Mouse (Mus musculus) heart, adult 2 months (tissue): ENCODE results near the gene Fam181a. TPM values are rescaled to one million over a fixed set of nuclear protein-coding genes. Genes with fewer than 3 reads are reported as not detected.

ENCODE experiments used
- DNase-seq, 2 experiments: peaks; one replicate each; pipeline ENCODE4 v3.0.0; 2021
- H3K27ac ChIP-seq: fragments of 200-600 bp; 2 replicates; pipeline ENCODE4 v1.8.1; 2022
- H3K27me3 ChIP-seq: fragments of 200-500 bp; 2 replicates; pipeline ENCODE4 v1.6.1; 2012; ENCODE audit warnings: mild to moderate bottlenecking, low read length, inconsistent platforms, mixed read lengths; ENCODE audit not compliant: control insufficient read depth, insufficient read depth
- H3K36me3 ChIP-seq: fragments of 200-500 bp; 2 replicates; pipeline ENCODE4 v1.6.1; 2012; ENCODE audit warnings: low read length, inconsistent platforms; ENCODE audit not compliant: control insufficient read depth, insufficient read depth
- H3K4me1 ChIP-seq: fragments of 200-500 bp; 2 replicates; pipeline ENCODE4 v1.6.1; 2011; ENCODE audit warnings: low read length; ENCODE audit not compliant: control insufficient read depth, insufficient read depth
- H3K4me3 ChIP-seq: fragments of 200-600 bp; 2 replicates; pipeline ENCODE4 v1.8.1; 2022
- H3K79me2 ChIP-seq: fragments of 200-500 bp; replicated peaks from 2 replicates; pipeline ENCODE4 v1.6.1; 2012; ENCODE audit warnings: mild to moderate bottlenecking, inconsistent platforms, low read length, moderate library complexity, mixed read lengths; ENCODE audit not compliant: control insufficient read depth, insufficient read depth
- H3K9ac ChIP-seq: fragments of 200-500 bp; 2 replicates; pipeline ENCODE4 v1.6.1; 2012; ENCODE audit warnings: low read depth, mild to moderate bottlenecking, control low read depth, inconsistent platforms, low read length, mixed read lengths
- CTCF ChIP-seq: fragments of 200-600 bp; IDR thresholded peaks from 2 replicates; pipeline ENCODE4 v1.8.1; 2022; ENCODE audit warnings: antibody characterized with exemption, mild to moderate bottlenecking, moderate library complexity
- EP300 ChIP-seq: fragments of 200-500 bp; IDR thresholded peaks from 2 replicates; pipeline ENCODE4 v1.6.1; 2011; ENCODE audit warnings: low read depth, low read length, control low read depth; ENCODE audit not compliant: insufficient read depth
- POLR2A ChIP-seq: fragments of 200-500 bp; IDR thresholded peaks from 2 replicates; pipeline ENCODE4 v1.6.1; 2011; ENCODE audit warnings: mild to moderate bottlenecking, low read depth, low read length, control low read depth; ENCODE audit not compliant: insufficient read depth
- WGBS: fragments of 180-500 bp; shearing (Covaris S2); methylation state at CpG from one replicate; pipeline ENCODE4 v1.1.7; 2018; 5-methylcytosine and 5-hydroxymethylcytosine counted together
- intact Hi-C: fragments of 180-260 bp; cut with DNase I; formaldehyde crosslinking; loops from one replicate; pipeline ENCODE4 v1.15.1; 2025
- polyA plus RNA-seq: library from polyadenylated mRNA; depleted of rRNA; stranded (reverse); fragments of >200 nt; gene quantifications from 2 replicates; pipeline ENCODE4 v1.2.3, GENCODE M21; 2012
- total RNA-seq, 2 experiments: library from RNA; stranded (reverse); gene quantifications; 2 replicates each; pipeline ENCODE4 v1.2.3; 2021

Fam181a gene
- total and polyA plus RNA-seq, 3 experiments = not detected

DNA sequence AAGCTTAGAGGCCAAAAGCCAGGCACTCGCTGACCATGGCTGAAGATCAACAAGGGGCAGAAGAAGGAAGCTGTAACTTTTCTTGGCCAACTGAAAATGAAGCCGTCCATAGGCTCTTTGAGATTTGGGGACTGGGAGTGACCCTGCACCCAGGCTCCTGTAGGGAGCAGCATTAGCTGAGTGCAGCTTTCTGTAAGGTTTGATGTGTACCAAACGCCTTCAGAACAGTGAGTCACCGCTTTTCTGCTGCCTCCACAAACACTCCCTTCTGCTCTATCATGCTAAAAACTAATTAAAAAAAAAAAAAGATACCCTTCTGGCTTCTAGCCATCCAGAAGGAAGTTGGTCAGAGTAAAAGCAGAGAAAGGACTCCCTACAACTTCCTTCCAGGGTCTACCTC is 34.4 kb upstream of the Fam181a start:
- Histone ChIP-seq H3K4me1 (no peaks in the 10 kb centered on the region), H3K9ac (no peak overlapping the region), H3K4me3 (no peak overlapping the region), H3K79me2 (no peaks in the 10 kb centered on the region), H3K27me3 (no peaks in the 10 kb centered on the region), H3K36me3 (no peaks in the 10 kb centered on the region), H3K27ac (no peak overlapping the region)
- intact Hi-C loops = no loop called here
- no peak for TF ChIP-seq EP300
- no peak for TF ChIP-seq POLR2A
- TF ChIP-seq CTCF = no peak
- DNase-seq = no peak
- 54% methylated on average over 4 of the region's 4 CpGs for WGBS

DNA sequence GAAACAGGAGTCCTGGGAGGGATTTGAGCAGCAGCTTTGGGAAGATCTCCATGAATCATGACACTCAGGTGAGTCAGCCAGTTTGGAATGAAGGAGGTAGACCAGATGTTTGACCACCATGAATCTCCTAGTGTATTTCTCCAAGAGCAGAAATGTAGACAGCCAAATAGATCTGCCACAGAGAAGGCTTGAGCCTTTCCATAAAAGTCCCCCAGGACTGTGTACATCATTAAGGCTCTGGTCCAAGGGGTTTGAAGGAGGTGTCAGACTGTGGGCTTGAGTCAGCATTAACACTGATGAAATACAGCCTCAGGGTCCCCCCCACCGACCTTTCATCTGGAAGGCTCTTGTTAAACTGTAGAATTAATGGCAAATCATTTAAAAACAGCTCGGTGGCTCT is 29.3 kb upstream of the Fam181a start:
- Histone ChIP-seq H3K27me3 (no peaks in the 10 kb centered on the region), H3K27ac (no peak overlapping the region), H3K9ac (no peak overlapping the region), H3K4me3 (no peak overlapping the region), H3K36me3 (no peaks in the 10 kb centered on the region), H3K79me2 (no peaks in the 10 kb centered on the region), H3K4me1 (no peaks in the 10 kb centered on the region)
- TF ChIP-seq EP300 (no peak), POLR2A (no peak)
- 34% methylated on average over 2 of the region's 2 CpGs for WGBS
- no peak for DNase-seq
- intact Hi-C loops = no loop called here

DNA sequence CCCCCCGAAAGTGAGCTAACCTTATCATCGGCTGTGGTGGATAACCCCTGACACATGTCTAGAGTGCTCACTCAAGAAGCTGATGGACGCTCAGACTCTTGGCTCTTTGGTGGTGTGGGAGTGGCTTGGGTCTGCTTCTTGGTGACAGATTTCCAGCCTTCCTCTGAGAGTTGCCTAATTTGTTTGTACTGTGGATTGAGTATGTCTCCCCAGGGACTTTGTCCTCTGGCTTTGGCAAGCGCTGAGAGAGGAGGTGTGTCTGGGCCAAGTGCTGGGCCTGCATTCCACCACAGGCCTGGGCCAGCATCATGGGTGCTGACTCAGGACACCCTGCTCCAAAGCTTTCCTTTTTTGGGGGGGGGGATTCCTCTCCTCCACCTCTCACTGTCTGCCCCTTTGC is 28.9 kb upstream of the Fam181a start:
- H3K27me3 ChIP-seq = no peaks in the 10 kb centered on the region
- intact Hi-C loops = no loop called here
- 32% methylated on average over 4 of the region's 4 CpGs for WGBS
- no peak for TF ChIP-seq CTCF
- no peaks in the 10 kb centered on the region for H3K79me2 ChIP-seq
- H3K4me3 ChIP-seq = no peak overlapping the region
- DNase-seq = peak; percentile 37 to 56
- no peaks in the 10 kb centered on the region for H3K36me3 ChIP-seq
- no peak overlapping the region for H3K9ac ChIP-seq
- no peaks in the 10 kb centered on the region for H3K4me1 ChIP-seq
- H3K27ac ChIP-seq = no peak overlapping the region

DNA sequence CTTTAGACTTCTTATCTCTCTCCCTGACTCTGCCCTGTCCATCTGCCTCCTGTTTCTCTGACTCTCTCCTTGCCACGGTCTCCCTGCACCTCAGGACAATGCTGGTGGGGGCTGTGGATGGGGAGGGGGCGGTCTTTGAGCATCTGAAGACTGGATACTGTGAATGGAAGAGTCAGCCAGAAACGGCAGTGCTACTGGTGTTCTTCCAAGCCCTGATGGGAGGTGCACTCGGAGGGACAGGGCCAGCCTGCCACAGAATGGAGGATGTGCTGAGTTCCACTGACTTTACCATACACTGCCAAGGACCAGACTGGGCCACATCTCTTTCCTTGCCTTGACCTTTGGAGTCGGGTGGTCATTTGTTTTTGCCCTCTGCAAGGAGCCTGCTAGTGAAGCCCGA is 27.8 kb upstream of the Fam181a start:
- no peak overlapping the region for H3K9ac ChIP-seq
- no peak for TF ChIP-seq POLR2A
- no peak for TF ChIP-seq EP300
- no peak for TF ChIP-seq CTCF
- 50% methylated on average over 6 of the region's 6 CpGs for WGBS
- no peaks in the 10 kb centered on the region for H3K36me3 ChIP-seq
- H3K4me3 ChIP-seq = no peak overlapping the region
- no peak overlapping the region for H3K27ac ChIP-seq
- H3K27me3 ChIP-seq = no peaks in the 10 kb centered on the region
- no peaks in the 10 kb centered on the region for H3K4me1 ChIP-seq
- H3K79me2 ChIP-seq = no peaks in the 10 kb centered on the region
- DNase-seq = no peak
- intact Hi-C loops = no loop called here

DNA sequence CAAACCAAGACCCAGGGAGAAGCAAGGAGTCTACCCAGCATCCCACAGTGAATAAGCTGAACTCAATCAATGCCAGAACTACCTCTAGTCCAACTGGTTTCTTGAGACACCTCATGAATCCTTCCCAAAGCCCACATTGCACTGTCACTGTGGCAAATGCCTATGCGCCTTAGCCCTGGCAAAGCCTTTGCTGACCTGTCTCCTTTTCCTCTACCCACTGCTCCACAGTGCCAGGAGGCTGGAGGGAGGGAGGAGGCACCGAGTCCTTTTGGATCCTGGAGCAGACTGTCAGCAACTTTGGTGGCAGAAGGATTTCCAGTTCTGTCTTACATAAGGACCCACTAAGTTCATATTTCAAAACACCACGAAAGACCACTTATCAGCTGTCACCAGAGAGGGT is 27.4 kb upstream of the Fam181a start:
- no peak for DNase-seq
- no peaks in the 10 kb centered on the region for H3K27me3 ChIP-seq
- H3K36me3 ChIP-seq = no peaks in the 10 kb centered on the region
- WGBS = 68% methylated on average over 3 of the region's 3 CpGs
- intact Hi-C loops = no loop called here
- no peaks in the 10 kb centered on the region for H3K79me2 ChIP-seq
- no peak for TF ChIP-seq EP300
- TF ChIP-seq POLR2A = no peak
- no peak for TF ChIP-seq CTCF
- H3K9ac ChIP-seq = no peak overlapping the region
- no peak overlapping the region for H3K27ac ChIP-seq
- no peak overlapping the region for H3K4me3 ChIP-seq
- H3K4me1 ChIP-seq = no peaks in the 10 kb centered on the region

DNA sequence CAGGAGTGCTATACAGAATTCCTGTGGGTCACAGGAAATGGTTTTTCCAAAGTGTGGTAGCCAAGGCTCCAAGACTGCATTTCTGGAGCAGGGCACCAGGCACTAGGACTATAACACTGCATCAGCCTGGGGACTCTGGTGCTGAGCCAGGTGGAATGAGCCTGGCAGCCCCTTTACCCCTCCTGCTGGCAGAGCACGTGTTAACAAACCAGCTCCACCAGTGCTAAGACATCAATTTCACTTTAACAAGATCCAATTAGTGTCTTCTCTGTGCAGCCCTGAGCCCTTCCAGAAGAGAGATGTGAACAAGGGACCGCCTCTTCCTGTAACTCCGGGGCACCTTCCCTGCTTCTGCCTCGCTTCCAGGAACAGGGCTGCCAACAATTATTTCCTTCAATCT is 23.5 kb upstream of the Fam181a start:
- intact Hi-C loops = no loop called here
- no peak overlapping the region for H3K4me3 ChIP-seq
- no peak overlapping the region for H3K9ac ChIP-seq
- 57% methylated on average over 4 of the region's 4 CpGs for WGBS
- no peaks in the 10 kb centered on the region for H3K27me3 ChIP-seq
- no peak for TF ChIP-seq POLR2A
- no peak for TF ChIP-seq CTCF
- TF ChIP-seq EP300 = no peak
- no peak overlapping the region for H3K27ac ChIP-seq
- H3K79me2 ChIP-seq = no peaks in the 10 kb centered on the region
- no peaks in the 10 kb centered on the region for H3K36me3 ChIP-seq
- no peak for DNase-seq
- no peaks in the 10 kb centered on the region for H3K4me1 ChIP-seq

DNA sequence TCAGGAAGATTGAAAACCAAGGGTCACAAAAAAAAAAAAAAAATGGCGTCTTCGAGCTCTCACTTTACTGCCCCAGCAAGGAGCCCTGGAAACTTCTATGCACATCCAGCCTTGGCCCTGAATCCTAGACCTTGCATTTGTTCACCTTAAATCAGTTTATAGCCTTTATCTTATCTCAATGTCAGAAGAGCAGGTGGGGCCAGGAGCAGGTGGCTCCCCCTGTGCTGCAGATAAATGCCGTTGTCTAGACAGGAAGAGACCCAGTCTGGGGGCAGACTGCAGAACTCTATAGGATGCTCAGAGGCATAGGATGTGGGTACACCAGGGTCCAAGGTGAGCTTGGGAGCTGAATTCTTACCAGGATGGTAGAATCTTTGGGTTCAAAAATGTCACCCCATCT is 18.4 kb upstream of the Fam181a start:
- no peak for DNase-seq
- intact Hi-C loops = no loop called here
- Histone ChIP-seq H3K27ac (no peak overlapping the region), H3K27me3 (no peaks in the 10 kb centered on the region), H3K4me1 (no peaks in the 10 kb centered on the region), H3K36me3 (no peaks in the 10 kb centered on the region), H3K9ac (no peak overlapping the region), H3K4me3 (no peak overlapping the region), H3K79me2 (no peaks in the 10 kb centered on the region)
- no peak for TF ChIP-seq CTCF
- TF ChIP-seq EP300 = no peak
- no peak for TF ChIP-seq POLR2A
- WGBS = 75% methylated on average over 3 of the region's 3 CpGs
